Mouse (Mus musculus): ENCODE results near the gene Ifnl2.

Gene Ifnl2

DNA sequence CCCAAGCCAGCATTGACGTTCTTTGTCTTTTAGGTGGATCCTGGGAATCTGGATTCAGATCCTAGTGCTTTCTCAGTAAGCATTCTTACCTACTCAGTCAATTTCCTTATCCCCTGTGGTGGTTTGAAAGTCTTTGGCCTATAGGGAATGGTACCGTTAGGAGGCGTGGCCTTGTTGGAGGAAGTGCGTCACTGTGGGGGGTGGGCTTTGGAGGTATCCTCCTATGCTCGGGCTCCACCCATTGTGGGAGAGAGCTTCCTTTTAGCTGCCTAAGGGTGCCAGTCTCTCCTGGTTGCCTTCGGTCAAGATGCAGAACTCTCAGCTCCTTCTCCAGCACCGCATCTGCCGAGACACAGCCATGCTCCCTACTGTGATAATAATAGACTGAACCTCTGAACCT is 17.9 kb downstream of the Ifnl2 start:
- in situ Hi-C loops (cut with MboI, MseI) = no loop called here

DNA sequence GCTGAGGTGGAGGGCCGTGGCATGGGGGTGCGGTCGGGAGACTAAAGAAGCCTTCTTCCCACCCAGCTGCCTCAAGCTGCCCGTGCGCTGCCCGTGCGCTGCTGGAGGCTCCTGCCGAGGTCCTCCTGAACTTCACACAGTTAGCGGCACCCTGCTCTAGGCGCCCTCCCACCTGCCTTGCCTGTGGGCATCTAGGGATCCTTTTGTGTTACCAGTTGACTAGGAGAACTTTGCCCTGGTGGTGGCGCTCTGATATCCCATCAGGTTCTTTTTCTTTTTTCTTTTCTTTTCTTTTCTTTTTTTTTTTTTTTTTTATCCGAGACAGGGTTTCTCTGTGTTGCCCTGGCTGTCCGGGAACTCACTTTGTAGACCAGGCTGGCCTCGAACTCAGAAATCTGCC is 19.4 kb downstream of the Ifnl2 start:
- in situ Hi-C loops (cut with MboI, MseI) = no loop called here

DNA sequence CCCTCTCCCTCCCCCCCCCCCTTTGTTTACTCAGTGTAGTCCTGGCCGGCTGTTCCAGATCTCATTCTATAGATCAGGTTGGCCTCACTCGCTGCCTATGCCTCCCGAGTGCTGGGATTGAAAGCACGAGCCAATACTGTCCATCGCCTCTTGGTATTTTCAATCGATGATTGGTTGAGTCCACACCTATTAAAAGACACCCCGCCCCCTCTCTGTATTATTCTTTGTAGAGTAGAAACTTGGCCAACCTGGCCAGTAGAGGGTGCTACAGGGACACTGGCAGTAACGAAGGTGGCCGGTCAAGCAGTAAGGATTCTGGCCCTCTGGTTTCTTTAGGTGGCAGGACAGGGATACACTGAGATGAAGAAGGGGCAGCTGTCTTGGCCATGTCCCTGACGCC is 19.8 kb downstream of the Ifnl2 start:
- in situ Hi-C loops (cut with MboI, MseI) = no loop called here

DNA sequence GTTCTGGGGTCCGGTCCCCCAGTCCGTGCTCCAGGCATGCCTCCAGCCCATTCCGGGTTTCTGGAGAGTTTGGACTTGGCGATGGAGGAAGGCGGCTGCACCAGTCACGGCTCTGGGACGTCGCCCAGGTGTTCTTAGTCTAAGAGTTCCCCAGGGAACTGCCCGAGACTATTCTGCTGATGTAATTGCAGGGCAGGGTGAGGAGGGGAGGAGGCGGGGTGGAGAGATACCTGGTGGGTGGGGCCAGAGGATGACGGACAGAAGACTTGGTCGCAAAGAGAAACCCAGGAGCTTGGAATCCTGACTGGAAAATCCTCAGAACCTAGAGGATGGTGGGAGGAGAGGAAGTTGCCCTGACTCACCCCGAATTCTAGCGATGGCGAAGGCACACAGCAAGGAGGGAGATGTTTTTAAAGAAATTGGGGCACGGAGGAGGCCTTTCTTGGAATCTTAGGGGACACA is 22.2 kb downstream of the Ifnl2 start:
- in situ Hi-C loops (cut with MboI, MseI) = loop anchor here in 1 of 2 experiments (5.0 kb wide), 1 partner anchor 36 kb away; the partner anchor contains the start of gene Lrfn1

DNA sequence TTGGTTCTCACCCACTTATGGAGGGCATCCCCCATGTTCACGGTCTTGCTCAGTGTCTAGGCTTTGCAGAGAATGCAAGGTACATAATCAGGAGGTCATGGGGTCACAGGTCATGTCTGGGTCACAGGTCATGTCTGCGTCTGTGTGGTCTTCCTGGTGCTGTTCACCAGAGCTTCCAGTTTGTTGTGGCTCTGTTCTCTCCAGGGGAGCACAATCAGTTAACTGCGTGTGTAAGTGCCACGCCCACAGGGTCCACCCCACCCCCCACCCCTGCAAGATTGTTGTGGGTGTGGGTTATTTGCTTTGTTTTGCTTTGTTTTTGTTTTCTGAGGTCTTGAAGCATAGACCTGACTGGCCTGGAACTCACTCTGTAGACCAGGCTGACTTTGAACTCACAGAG is 26.1 kb downstream of the Ifnl2 start:
- in situ Hi-C loops (cut with MboI, MseI) = no loop called here

DNA sequence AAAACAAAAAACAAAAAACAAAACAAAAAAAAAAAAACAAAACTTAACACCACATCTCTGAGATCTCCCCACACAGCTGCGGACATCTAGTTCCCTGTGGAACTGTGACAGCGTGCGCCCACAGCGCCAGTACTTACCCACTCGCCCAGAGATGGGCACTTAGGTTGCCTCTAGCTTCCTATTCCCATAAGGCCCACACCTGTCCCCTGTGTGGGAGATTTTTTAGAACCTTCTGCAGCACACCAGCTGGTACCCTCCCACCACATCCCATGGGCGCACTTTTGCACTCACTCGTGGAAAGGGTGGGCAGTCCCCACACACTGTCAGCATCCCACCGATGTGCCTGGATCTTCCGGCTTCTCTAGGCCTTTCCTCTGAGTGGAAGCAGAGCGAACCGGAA is 27.4 kb downstream of the Ifnl2 start:
- in situ Hi-C loops (cut with MboI, MseI) = no loop called here

DNA sequence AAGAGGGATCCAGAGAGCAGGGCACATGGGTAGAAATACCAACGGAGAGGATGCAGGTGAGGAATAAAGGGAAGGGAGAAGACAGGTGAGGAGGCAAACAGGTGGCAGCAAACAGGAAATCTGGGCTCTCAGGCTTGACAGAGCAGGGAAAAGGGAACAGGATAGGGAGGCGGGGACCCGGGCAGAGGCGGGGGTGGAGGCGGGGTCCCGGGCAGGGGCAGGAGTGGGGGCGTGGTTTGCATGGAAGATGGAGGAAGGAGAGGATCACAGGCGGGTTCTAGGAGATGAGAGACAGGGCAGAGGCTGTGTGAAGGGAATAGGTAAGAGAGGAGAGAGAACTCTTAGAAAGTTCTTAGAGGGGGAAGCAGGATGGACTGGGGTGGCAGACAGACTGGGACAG is 31.4 kb downstream of the Ifnl2 start:
- in situ Hi-C loops (cut with MboI, MseI) = loop anchor here in 1 of 2 experiments (5.0 kb wide), 1 partner anchor 48 kb away; no protein-coding TSS in a partner anchor

DNA sequence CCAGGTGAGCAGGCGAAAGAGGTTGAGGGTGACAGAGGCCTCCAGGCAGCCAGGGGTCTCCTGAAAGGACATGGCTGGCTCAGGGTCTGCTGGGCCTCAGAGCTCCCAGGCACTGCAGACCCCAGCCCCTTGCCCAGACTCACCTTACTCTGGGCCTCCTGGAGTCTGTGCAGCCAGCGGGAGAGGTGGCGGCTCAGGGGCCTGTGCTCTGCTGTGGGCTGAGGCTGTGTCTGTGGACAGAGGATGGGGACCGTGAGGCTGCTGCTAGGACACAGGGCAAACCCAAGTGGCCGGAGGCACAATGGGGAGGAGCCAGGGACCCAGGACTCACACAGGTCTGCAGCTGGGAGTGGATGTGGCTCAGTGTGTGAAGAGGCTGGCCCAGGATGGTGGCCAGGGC is 32.9 kb downstream of the Ifnl2 start:
- in situ Hi-C loops (cut with MboI, MseI) = loop anchor here in 1 of 2 experiments (5.0 kb wide), 1 partner anchor 50 kb away; no protein-coding TSS in a partner anchor

DNA sequence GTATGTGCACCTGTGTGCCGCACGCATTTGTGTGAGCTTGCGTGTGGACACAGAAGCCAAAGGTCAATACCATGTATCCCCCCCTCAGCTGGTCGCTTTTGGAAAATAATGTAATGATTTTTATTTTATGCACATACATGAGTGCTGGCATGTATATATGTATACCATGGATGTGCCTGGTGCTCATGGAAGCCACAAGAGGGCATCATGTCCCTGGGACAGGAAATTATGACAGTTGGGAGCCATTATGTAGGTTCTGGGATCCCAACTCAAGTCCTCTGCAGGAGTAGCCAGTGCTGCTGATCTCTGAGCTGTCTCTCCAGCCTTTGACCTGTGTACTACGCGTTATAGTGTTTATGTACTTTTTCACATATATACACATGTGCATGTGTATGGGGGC is 34.1 kb downstream of the Ifnl2 start:
- in situ Hi-C loops (cut with MboI, MseI) = loop anchor here in 1 of 2 experiments (5.0 kb wide), 1 partner anchor 51 kb away; no protein-coding TSS in a partner anchor

DNA sequence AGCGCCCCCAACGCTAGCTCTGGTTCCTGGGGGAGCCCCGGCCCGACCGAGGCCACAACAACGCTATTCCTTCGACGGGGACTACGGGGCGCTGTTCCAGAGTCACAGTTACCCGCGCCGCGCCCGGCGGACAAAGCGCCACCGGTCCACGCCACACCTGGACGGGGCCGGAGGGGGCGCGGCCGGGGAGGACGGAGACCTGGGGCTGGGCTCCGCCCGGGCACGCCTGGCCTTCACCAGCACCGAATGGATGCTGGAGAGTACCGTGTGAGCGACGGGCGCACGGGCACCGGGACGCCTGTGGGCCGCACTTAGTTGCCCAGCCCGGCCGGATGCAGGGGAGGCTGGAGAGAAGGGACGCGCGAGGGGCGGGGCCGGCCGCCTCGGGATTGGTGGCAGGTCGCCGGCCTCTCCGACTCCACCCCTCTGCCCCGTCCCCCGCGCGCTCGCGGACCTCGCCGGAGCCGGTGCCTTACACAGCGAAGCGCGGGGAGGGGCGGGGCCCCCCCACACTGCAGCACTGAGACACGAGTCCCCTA is 43.0 kb downstream of the Ifnl2 start:
- in situ Hi-C loops (cut with MboI, MseI) = no loop called here

DNA sequence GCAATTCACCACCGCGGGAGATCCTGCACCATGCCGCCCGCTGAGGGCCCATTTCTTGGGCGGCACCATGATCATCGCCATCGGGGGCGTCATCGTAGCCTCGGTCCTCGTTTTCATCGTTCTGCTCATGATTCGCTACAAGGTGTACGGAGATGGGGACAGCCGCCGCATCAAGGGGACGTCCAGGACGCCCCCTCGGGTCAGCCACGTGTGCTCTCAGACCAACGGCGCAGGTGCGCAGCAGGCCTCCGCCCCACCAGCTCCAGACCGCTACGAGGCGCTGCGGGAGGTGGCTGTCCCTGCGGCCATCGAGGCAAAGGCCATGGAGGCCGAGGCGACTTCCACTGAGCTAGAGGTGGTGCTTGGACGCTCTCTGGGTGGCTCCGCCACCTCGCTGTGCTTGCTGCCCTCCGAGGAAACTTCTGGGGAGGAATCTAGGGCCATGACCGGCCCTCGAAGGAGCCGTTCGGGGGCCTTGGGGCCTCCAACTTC is 43.5 kb downstream of the Ifnl2 start:
- in situ Hi-C loops (cut with MboI, MseI) = no loop called here

DNA sequence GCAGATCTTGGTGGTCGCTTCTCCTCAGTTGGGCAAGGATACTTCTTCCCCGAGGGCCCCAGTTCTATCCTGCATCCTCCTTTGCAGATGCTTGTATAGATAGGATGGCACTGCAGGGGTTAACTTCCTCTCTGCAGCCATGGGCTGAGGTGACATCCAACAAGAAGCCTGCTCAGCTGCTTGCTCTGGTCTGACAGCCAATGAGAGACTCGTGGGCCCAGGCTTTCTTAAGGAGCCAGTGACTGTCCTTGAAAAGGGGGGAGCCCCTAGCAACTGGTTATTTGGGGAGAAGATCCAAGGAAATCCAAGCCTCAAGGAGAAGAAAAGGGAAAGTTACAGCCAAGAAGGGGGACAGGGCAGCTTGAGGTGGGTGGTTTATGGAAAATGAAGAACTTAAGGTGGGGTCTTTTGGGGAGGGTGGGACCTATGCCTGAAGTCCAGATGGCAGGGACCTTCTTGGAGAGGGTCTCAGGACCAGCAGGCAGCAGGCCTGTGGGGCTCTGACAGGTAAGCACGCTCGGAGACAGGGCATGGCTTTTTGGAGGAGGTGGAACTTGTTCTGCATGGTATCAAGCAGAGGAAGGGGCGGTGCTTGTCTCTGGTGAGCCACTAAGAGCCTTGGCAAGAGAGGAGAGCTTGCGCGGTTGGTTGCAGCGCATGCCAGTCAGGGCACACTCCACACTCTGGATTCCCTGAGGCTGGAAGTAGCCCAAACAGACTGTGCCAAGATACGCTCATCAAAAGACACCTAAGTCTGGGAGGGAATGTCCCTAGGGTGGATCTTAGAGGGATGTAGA is 45.6 kb downstream of the Ifnl2 start:
- in situ Hi-C loops (cut with MboI, MseI) = no loop called here

DNA sequence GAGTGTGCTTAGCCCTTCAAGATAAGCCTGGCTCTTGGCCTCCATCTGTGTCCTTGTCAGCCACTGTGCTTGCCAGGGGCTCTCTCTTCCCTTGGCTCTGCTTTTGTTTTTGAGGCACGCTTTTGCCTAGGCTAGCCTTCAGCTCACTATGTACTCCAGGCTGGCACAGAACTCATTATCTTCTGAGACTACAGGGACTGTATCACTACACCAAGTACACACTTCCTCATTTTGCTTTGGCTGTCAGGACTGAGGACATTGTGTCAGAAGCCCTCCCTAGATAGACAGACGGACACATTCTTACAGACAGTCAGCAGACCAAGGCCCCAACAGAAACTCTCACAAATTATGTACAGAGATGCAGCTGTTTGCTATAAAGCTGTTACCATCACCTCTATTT is 47.5 kb downstream of the Ifnl2 start:
- in situ Hi-C loops (cut with MboI, MseI) = no loop called here

DNA sequence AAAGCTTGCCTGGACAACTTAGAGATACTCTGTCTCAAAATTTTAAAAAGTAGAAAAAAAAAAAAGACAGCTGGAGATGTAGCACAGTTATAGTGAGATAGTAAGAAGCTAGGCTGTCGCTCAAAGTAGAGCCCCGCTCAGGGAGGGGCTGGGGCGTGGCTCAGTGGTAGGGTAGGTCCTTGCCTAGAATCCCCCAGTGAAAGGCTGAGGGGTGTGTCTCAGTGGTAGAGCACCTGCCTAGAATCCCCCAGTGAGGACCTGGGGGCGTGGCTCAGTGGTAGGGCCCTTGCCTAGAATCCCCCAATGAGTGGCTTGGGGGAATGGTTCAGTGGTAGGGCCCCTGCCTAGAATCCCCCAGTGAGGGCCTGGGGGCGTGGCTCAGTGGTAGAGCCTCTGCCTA is 49.9 kb downstream of the Ifnl2 start:
- in situ Hi-C loops (cut with MboI, MseI) = no loop called here

All from T-helper 17 cell (primary cell).